Mouse (Mus musculus) left cerebral cortex, adult 9 months (tissue): ENCODE results near the gene Epn2.

Experiments used
- DNase-seq, 2 experiments: peaks; one replicate each; pipeline ENCODE4 v3.0.0; 2022; ENCODE audit warnings: low spot score in 2 of 2

Gene Epn2

DNA sequence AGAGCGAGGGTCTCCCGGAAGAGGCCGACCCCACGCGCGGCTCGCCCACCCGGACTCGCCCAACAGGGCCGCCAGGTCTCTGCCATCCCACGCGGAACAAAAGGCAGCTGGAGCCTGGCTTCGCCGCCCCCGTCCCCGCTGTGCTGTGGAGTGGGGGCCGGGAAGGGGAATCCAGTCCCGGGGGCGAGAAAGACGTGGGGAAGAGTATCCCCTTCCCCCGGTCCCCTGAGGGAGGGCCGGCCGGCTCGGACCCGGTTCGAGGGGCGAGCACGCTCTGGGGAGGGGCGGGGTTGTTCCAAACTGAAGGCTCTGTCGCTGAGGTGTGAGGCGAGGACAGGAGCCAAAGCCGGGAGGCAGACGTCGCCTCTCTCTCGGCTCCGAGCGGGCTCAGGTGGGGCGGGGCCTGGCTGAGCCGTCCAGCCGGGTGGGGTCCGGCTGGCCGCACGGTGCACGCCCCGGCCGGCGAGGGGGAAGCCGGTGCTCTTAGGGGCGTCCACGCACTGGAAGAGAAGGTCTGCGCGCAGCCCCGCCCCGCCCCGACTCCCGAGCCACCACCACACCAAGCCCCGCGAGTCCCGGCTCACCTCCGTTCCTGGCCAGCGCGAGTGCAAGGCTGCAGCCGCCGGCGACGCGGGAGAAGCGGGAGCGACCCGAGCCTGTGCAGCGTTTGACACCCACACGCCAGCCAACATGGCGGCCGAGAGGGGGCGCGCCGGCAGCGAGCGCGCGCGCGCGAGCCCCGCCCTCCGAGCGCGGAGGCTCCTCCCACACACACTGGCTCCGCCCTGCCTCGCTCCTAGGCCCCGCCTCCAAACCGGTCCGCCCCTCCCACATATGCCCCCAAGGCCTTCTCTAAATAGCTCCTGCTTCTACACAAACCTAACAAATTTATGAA is at the start of gene Epn2:
TSS of gene Epn2 (minus strand) at position 705 of the 895 bp plus-strand sequence.
- DNase-seq, result peak; percentile 31 to 67

DNA sequence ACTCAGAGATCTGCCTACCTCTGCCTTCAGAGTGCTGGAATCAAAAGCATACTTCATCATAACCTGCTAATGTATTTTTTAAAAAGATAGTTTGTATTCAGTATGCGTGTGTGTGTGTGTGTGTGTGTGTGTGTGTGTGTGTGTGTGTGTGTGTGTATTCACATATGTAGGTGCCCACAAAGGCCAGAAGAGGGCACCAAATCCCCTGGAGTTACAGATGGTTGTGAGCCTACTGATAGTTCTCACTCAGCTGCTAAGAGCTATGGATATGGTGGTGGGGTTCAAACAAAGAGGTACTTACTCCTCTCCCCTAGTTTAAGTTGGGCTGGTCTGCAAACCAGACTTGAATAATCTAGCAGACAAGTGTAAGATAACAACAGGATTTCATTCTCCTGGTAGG is 47.0 kb upstream of the Epn2 start:
- no peak for DNase-seq

DNA sequence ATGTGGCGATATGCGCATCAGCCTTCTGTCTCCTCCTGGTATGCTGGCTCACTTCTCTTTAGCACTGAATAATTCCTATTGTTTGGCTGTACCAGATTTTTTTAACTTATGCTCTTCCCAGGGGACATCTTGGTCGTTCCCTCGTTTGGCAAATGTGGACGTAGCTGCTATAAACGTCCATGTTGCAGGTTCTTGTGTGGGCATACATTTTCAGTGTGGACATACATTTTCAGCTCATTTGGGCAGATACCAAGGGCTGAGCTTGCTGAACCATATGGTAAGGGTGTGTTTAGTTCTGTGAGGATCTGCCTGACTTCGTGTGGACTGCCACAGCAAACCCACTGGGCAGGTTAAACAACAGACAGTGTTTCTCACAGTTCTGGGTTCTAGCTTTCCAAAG is 45.6 kb upstream of the Epn2 start:
- peak in 1 of 2 experiments; percentile 64 for DNase-seq

DNA sequence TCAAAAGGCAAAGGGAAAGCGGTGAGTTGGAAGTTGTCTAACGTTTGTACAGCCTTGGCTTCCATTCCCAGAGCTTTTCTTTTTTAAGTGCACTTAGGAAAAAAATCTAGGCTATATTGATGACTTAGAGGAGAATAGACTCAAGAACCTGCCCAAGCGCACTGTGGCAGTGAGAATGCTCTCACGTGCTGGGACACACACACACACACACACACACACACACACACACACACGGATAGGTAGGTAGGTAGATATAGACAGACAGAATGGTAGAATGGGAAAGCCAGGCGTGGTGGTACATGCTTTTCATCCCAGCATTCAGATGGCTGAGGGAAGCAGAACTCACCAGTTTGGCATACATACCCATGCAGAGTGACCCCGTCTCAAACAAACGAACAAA is 41.3 kb upstream of the Epn2 start:
- no peak for DNase-seq

DNA sequence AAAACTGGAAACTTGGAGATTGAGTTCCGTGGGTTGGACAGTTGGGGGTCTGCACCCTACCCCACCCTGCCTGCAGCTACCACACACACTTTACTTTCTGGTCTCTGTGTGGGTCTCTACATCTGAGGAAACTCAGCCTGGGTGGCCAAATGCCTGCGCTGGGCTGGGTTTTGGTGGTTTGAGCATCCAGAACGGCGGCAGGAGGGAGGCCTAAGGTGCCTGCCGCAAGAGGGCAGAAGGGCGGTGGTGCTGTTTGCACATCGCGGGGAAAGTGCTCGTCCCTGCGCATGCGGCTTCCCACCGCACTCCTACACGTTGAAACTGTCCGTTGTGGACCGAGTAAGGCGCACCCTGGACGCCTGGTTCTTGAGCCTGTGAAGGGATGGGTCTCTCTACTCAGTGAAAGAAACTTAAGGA is 40.8 kb upstream of the Epn2 start:
- DNase-seq, result peak; percentile 51 to 87

DNA sequence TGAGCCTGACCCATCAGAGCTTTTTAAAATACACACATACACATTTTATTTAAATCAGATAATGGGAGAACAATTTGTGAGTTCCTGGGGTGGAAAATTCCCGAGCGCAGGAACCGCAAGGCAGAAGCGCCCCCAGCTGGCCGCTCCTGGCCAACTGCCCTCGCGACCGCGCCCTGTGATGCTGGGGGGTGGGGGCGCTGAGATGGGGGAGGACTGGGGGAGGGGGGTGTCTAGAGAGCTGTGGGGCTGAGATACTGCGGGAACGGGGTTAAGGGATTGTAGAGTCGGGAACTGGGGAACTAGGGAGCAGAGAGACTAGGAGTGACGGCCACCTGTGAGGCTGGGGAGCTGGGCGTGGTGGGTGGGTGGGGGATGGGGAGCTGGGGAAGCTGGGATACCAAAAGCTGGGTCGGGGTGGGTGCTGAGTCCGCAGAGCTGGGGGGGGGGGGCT is 40.3 kb upstream of the Epn2 start:
- DNase-seq, result peak in 1 of 2 experiments; percentile 73

DNA sequence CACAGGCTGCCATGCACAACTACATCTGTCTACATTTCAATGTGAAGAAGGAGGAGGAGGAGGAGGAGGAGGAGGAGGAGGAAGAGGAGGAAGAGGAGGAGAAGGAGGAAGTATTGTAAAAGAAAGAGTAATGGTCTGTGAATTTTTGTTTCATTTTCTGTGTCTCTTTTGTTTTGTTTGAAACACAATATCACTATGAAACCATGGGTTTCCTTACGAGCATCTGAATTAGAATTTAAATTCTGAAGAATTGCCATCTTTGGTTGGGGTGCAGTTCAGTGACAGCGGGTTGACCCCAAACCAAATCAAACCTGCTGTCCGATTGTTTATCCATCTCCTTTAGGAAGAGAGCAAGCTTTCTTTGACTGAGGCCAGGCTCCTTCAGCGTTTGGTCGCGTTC is 39.9 kb upstream of the Epn2 start:
- no peak for DNase-seq

DNA sequence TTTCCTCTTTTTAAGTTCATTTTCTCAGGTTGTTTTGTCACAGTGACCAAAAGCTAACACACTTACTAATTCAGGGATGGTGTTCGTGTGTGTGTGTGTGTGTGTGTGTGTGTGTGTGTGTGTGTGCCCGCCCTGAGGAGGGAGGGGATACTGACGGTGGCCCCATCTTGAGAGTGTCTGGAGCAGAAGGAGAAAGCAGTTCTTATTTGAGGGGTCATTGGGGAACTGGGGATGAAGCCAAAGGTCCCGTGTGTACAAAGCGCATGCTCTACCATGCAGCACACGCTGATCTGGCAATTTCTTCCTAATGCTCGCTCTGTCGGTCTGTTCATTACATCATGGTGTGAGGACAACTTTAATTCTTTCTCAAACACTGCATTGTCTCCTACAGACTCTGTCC is 39.1 kb upstream of the Epn2 start:
- no peak for DNase-seq

DNA sequence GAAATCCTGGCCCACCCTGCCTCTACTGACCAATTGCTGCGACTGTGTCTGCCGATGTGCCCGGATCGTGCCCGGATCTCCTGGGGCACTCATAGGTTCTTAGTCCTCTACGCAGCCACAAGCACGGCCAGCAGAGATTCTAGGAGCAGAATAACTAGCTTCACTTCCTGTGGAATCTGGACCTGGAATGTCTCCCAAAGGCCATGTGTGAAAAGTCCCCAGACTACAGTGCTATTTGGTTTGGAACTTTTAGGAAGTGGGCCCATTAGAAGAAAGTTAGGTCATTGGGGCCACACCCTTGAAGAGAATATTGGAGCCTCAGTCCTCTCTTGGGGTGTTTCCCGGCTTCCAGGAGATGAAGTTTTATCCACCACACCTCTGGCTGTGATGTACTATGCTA is 38.6 kb upstream of the Epn2 start:
- no peak for DNase-seq

DNA sequence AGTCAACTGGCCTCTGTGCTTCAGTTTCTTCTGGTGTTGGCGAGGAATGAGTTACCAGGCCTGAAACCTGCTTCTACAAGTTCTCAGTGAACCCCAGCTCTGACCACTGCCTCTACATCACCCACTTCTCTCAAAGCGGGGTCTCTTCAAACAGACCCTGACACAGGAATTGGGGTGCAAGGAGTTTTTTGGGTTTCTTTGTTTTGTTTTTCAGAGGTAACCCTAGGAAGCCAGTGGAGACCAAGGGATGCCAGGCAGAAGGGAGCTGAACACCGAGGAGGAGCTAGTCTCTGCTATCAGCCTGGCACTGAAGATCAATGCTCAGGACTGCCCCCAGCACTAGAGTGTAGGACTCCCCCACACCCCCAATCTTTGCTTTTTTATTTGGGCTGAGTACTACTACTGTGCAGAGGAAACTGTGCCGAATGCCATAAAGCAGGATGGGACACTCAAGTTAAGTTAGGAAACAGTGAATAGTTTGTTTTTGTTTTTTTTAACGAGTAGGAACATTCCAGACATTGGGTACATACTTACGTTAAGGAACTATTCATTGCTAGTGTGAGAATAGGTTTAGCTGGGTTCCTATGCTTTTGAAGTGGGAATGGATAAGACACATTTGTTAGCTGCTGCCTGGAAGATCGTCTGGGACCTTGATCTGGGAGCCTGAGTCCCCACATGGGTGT is 37.9 kb upstream of the Epn2 start:
- no peak for DNase-seq

DNA sequence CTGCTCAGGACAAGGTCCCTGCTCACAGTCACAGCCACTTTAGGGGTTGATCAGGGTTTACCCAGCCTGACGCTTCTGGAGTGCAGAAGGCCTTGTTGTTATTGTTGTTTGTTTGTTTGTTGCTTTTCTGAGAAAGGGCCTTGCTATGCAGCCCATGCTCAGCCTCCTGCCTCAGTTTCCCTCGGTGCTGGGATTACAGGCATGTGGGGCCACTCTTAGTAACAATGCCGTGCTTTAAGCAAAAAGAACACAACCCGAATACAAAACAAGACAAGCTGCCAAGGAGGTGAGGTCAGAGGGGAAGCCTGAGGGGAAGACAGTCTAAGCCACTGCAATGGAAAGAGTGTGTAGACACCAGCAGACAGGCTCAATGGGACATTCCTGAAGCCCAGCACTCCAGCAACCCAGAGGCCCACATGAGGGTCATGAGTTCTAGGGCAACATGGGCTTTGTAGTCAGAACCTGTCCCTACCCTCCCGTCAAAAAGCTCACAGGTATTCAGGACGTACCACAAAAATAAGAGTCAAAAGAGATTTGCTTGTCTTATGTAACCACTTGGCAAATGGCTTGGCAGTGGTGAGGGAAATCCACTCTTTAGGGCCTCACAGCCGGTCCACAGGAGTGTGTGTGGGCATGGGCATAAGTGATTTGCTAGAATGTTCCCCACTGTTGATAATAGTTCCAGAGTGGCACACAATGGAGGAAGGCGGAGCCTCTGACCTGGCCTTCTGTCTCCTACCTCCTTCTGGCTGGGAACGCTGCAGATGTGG is 37.2 kb upstream of the Epn2 start:
- DNase-seq, result no peak

DNA sequence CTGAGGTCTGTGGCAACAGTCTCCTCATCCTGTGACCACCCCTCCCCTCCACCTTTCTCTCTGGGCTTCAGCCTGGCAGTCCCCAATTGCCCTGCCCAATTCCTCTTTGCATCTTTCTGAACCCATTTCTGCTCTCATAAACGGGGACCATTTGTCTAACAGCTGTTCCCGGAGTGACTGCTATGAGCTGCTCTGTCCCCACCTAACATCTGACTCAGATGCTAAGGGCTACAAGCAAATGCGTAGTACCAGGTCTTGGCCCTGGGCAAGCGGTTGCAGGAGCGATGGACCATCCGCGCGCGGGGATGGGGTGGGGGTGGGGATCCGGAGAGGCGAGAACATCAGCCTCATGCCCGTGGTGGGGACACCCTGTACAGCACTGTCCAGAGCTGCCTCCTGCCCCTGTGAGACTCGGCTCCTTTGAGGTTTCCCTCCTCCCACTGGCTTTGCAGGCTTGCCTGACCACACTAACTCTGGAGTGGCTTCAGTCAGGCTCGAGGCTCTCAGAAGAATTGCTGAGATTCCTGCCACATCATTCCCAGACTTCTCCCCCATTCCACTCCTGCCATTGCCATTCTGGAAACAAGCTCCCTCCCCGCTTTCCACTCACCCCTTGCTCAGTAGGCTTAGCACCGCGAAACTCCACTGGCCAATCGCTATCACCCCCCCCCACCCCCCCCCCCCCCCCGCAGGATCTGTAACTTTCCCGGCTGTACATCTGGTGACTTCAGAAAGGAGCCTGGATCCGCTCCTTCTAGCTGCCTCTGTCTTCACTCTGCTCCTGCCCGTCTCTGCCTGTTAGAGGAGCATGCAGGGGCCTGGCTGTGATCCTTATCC is 36.4 kb upstream of the Epn2 start:
- DNase-seq, result no peak

DNA sequence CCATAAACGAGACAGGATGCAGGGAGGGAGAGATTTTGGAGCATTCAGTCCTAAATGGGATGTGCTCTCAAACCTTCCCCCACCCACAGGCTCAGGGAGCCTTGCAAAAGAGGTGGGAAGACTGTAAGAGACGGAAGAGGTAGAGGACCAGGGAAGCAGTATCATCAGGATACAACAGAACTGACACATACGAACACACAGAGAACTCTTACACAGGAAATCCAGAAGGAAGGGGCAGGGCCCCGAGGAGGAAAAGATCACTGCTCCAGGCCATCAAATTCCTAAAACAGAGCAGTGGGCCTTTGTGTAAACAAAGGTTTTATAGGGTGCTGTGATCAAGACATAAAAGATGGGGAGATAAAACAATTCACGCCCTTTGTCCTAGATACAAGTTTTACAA is 34.9 kb upstream of the Epn2 start:
- DNase-seq, result no peak

DNA sequence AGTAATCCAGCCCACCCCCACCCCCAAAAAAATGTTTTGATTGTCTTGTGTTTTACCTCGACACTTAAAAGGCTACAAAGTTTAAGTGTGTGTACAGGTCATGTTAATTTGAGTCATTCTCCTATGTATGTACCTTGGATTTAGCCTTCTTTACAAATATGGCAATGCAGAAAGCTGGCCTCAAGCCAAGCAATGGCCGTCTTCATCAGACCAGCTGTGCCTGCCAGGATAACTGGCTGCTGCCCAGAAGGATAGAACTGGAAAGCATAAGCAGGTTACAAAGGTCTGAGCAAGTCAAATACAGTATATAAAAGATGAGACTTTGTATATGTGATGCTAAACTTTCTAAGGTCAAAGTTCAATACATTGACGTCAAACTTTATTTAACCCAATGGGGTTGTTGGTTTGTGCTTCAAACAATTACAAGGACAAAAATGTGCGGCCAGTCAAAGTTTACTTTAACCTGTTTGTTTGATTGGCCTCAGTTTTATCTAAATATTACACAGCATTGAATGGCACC is 32.7 kb upstream of the Epn2 start:
- DNase-seq, result no peak

DNA sequence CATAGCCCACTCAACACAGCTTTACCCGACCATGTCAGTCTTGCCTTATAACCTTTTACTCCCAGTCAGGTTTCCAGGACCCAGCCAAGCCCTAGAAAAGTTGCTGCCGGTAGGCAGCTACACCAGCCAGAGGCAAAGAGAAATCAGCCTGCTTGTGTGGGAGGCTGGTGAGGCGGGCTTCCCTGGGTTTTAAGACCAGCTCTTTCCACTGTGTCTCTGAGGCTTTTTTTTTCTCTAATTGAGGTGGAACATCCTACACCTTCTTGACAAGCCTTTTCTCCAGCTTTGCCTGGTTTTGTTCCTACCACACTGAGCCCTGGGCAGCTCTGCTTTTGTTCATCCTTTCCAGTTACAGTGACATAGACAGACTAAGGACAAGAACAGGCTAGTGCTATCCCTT is 31.7 kb upstream of the Epn2 start:
- DNase-seq, result no peak

DNA sequence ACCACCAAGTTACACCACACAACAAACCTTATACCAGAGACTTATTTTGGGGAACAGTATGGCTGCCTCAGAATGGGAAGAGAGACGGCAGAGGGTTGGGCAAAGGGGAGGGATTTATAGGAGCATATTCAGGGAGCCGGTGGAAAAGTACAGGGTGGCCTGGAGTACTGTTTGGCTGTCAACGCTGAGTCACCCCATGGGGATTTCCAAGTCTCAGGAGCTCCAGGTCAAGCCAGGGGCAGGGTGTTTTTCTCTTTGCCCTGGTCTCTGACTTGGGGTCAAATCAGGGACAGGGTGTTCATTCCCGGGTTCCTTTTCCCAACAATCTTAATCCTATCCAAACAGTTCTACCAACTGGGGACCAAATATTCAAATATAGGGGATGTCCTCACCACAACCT is 28.6 kb upstream of the Epn2 start:
- no peak for DNase-seq

DNA sequence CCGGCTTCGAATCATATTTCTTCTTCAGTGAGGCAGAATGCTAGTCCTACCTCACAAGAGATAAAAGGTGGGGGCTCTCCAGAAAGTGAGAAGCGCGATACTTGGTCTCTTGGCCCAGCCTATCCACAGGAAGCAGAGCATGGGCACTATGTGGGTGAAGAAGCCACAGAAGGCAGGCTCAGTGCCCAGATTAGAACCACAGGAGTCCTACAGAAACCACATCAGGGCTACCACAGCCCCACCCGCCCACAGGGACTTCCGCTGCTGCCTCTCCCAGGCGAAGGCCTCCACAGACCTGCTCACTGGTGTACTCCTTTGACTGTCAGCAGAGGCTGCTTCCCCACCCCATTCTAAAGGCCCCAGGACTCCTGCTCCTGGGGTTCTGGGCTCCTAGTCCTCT is 23.2 kb upstream of the Epn2 start:
- no peak for DNase-seq

DNA sequence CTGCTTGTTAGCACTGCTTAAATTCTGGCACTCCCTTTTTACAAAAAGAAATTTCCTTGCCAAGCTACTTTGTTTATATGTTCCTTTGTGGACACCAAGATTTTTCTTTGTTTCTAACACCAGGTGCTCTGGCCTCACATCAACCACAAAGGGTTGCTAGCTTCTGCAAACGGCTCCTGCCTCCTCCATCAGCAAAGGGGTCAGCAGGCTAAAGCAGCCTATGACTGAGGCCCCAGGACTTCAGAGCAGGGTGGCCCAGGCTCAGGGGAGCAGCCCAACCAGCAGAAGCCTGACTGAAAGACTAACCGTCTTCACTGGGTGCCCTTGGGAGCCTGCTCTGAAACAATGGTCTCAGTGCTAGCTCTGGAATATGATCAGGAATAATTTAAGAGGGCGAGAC is 22.0 kb upstream of the Epn2 start:
- DNase-seq, result no peak

DNA sequence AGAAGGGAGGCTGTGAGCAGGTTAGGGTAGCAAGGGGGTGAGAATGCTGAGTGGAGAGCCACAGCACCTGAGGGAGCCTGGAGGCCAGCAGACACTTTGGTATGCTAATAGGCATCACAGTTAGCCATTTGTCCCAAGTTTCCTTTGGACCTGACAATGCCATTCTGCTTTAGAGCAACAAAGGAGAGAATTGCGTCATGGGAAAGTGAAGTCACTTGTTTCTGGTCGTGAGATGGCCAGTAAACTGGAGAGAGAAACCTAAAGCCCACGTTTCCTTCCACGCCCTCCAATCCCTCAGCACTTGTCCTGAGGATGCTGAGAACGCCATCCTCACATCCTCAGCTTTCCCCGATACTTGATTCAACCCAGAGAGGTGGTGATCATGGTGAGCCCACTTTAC is 18.9 kb upstream of the Epn2 start:
- no peak for DNase-seq

DNA sequence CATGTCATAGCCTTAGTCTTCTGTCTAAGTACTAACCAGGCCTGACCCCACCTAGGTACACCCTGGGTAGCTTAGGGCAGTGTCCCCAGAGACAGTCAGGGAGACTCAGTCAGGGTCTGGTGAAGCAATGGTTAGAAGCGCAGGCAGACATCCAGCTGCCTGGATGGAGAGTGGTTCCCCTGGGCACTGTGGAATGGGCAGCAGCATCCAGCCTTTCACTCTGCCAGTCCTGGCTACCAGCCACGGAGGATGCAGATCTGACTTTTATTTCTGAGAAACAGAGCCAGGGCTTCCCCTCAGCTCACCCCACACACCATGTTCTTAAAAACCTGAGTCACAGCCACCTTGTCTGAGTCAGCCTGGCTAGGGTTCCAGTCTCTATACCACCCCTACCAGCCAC is 18.0 kb upstream of the Epn2 start:
- DNase-seq, result no peak

DNA sequence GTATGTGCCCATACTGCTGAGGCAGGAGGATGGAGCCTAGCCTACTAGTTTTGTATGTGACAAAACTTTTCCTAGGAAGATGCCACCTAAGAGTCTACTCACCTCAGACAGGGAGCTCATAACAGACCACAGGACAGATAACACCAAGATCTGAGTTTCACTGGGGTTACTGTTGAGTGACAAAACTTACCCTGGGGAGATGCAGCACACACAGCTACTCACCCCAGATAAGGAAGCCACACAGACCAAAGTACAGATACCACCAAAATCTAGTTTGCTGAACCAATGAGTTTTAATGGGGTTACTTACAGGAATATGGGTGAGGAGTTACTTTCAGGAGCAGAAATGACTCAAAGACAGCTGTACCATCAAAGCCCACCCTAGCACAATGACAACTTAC is 13.6 kb upstream of the Epn2 start:
- DNase-seq, result no peak
